Mouse (Mus musculus) hindbrain, embryonic 16.5 days (tissue): ENCODE results near the gene Rhbdd1. TPM values are rescaled to one million over a fixed set of nuclear protein-coding genes. Genes with fewer than 3 reads are reported as not detected.
A peak's percentile ranks its signal among the peaks of the same experiment; 100 is the strongest.

ENCODE experiments used
- ATAC-seq: fragments of 200-750 bp; cut with Nextera tagmentation; 2 replicates; pipeline ENCODE4 v1.8.0; 2017; ENCODE audit warnings: moderate TSS enrichment, moderate library complexity
- H3K27ac ChIP-seq: fragments of 300-500 bp; sonication (generic); 2 replicates; pipeline ENCODE4 v1.5.1; 2014; ENCODE audit warnings: low read depth, mild to moderate bottlenecking, control low read depth, low read length, moderate library complexity
- H3K27me3 ChIP-seq: fragments of 300-500 bp; sonication (generic); replicated peaks from 2 replicates; pipeline ENCODE4 v1.6.1; 2014; ENCODE audit warnings: low read length; ENCODE audit not compliant: control insufficient read depth, insufficient read depth
- H3K36me3 ChIP-seq: fragments of 300-500 bp; sonication (generic); 2 replicates; pipeline ENCODE4 v1.6.1; 2014; ENCODE audit warnings: mild to moderate bottlenecking, low read length, moderate library complexity, mixed read lengths; ENCODE audit not compliant: control insufficient read depth, insufficient read depth
- H3K4me1 ChIP-seq: fragments of 300-500 bp; sonication (generic); 2 replicates; pipeline ENCODE4 v1.6.1; 2014; ENCODE audit warnings: low read depth, low read length; ENCODE audit not compliant: control insufficient read depth, insufficient read depth
- H3K4me2 ChIP-seq: fragments of 300-500 bp; sonication (generic); 2 replicates; pipeline ENCODE4 v1.6.1; 2014; ENCODE audit warnings: mild to moderate bottlenecking, low read length, control low read depth, moderate library complexity
- H3K4me3 ChIP-seq: fragments of 300-500 bp; sonication (generic); 2 replicates; pipeline ENCODE4 v1.5.1; 2014; ENCODE audit warnings: mild to moderate bottlenecking, low read length, control low read depth, moderate library complexity
- H3K9ac ChIP-seq: fragments of 300-500 bp; sonication (generic); 2 replicates; pipeline ENCODE4 v1.6.1; 2014; ENCODE audit warnings: low read depth, mild to moderate bottlenecking, control low read depth, low read length, moderate library complexity
- H3K9me3 ChIP-seq: fragments of 300-500 bp; sonication (generic); 2 replicates; pipeline ENCODE4 v1.6.1; 2014; ENCODE audit warnings: mild to moderate bottlenecking, low read length, moderate library complexity; ENCODE audit not compliant: control insufficient read depth
- WGBS: fragments of 180-500 bp; shearing (Covaris S2); extraction: QIAGEN DNeasy Blood & Tissue Kit; methylation state at CpG from one replicate; pipeline ENCODE4 v1.1.7; 2014; 5-methylcytosine and 5-hydroxymethylcytosine counted together
- polyA plus RNA-seq: library from polyadenylated mRNA; unstranded; fragments of >200 nt; fragmentation: Nextera tagmentation; extraction: Ambion mirVana; gene quantifications from 2 replicates; pipeline ENCODE4 v1.2.1, GENCODE M21; 2015

The Rhbdd1 gene
- polyA plus RNA-seq, 1 experiment from 2014 or later, result 3.8 TPM

DNA sequence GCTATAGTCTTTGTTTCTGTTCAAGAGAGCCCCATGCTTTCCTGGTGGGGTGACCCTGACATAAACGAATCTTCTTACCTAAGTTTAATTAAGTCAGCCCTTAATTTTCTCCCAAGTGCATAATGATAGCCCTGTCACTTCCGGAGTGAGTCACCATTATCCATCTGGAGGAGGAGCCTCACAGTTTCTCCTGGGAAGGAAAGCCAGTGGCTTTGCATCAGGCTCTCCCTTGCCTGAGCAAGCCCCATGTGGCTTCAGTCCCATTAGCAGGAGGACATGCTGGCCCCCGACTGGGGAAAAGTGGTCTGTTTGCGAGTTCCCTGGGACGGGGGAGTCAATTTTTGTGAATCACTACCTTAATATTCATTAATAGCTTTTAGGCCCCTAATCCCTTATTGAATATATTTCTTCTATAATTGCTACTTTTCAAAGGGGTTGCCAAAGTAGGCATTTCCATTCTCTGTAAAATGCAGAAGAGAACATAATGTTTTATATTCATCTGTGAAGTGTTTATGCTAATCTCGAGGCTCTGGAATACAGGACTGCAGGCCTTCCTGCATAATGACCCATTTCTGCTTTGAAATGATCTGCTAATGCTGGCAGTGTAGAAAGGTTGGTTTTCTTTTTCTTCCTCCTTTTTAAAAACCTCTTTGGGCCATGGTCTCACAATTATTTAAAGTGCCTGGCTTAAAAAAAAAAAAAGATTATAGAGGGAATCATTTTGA, 135.8 kb downstream of the Rhbdd1 start:
- Histone ChIP-seq H3K36me3 (no peaks in the 10 kb centered on the region), H3K9me3 (no peaks in the 10 kb centered on the region), H3K4me3 (no peak overlapping the region), H3K4me2 (no peak overlapping the region), H3K4me1 (0 out of 2 replicates have a peak, but pooled peaks cover 2% of the 10 kb centered on the region), H3K27ac (peak overlapping the region; percentile 29; the same call in 1 of the 2 replicates), H3K9ac (no peak overlapping the region), H3K27me3 (no peaks in the 10 kb centered on the region)
- ATAC-seq, result 0 out of 2 replicates have a peak, but pooled peaks have one; percentile 40
- 21% methylated on average over 6 of the region's 6 CpGs for WGBS

DNA sequence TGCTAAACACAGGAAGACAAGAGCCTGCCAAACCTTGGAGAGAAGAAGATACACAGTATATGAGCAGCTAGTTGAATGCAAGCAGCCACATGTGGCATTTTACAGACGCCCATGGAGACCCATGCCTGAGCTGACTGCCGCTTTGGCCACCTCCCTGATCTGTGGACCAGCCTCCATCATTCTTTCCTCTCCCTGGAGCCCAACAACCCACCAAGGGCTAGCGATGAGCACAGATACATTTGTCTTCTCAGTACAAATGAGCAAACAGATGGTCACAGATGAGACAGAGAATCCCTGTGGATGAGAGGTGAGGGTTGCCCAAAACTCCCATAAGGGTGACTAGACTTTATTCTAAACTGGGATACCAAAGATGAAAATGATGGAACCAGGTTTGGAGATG, 137.8 kb downstream of the Rhbdd1 start:
- H3K27ac ChIP-seq, result no peak overlapping the region
- H3K36me3 ChIP-seq, result no peaks in the 10 kb centered on the region
- no peaks in the 10 kb centered on the region for H3K9me3 ChIP-seq
- H3K4me1 ChIP-seq, result 0 out of 2 replicates have a peak, but pooled peaks cover 2% of the 10 kb centered on the region
- H3K4me2 ChIP-seq, result no peak overlapping the region
- H3K9ac ChIP-seq, result no peak overlapping the region
- no peak for ATAC-seq
- WGBS, result 78% methylated on average over 3 of the region's 3 CpGs
- H3K4me3 ChIP-seq, result no peak overlapping the region
- H3K27me3 ChIP-seq, result no peaks in the 10 kb centered on the region

DNA sequence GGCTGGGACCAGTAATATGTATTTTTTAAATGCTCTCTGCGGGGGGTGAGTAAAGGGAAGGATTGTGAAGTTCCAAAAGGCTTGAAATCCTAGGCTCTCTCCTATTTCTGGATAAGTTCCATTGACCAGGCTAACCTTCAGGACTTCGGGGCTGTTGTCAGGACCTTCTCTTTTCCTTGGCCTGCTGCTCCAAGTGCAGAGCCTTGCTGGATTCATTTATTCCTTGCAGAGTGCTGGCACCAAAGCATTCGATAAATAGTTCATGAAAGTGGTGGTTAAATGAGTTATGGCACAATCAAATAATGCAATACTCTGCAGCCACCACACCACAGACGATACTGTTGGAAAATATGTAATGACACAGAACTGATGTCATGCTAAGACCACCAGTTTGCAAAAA, 143.1 kb downstream of the Rhbdd1 start:
- no peak for ATAC-seq
- 87% methylated on average over 4 of the region's 4 CpGs for WGBS

DNA sequence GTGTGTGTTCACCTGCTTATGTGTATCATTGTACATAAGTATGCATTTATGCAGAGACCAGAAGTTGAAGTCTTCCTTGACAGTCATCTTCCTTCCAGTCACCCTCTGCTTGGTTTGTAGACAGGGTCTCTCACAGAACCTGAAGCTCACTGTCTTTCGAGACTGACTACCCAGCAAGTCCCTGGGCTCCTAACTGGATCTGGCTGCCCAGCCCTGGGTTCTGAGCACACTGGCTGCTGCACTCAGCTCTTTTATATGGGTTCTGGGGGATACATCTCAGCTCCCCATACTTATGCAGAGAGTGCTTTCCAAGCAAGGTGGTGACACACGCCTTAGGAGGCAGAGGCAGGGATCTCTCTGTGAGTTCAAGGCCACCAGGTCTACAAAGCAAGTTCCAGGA, 143.7 kb downstream of the Rhbdd1 start:
- WGBS, result 90% methylated on average over 2 of the region's 2 CpGs

More for the DNA sequence above, 143.1 kb downstream of the Rhbdd1 start:
- Histone ChIP-seq H3K4me2 (no peak overlapping the region), H3K9ac (no peak overlapping the region), H3K4me3 (no peak overlapping the region), H3K27me3 (no peaks in the 10 kb centered on the region), H3K4me1 (no peaks in the 10 kb centered on the region), H3K36me3 (no peaks in the 10 kb centered on the region), H3K27ac (no peak overlapping the region), H3K9me3 (no peaks in the 10 kb centered on the region)

DNA sequence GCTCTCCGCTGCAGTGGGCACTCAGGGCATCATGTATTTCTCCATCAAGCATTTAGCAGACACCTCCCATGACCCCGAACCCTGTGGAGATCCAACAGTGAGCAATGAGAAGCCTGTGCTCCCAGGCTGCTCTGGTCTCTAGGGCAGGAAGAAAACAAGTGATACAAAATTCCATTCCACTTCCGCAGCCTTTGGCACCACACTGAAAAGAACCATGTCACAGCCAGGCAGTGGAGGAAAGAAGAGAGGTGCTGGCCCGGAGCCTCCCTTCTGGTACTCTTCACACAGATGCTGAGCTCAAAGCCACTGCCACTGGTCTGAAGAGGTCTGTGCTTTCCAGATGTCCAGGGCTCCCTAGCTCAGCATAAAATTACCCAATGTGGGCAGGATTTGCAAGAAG, 144.8 kb downstream of the Rhbdd1 start:
- H3K27ac ChIP-seq, result no peak overlapping the region
- no peaks in the 10 kb centered on the region for H3K27me3 ChIP-seq
- ATAC-seq, result no peak
- H3K4me1 ChIP-seq, result no peaks in the 10 kb centered on the region
- H3K4me2 ChIP-seq, result no peak overlapping the region
- H3K36me3 ChIP-seq, result no peaks in the 10 kb centered on the region
- H3K9me3 ChIP-seq, result no peaks in the 10 kb centered on the region
- no peak overlapping the region for H3K4me3 ChIP-seq
- H3K9ac ChIP-seq, result no peak overlapping the region
- WGBS, result 85% methylated on average over 4 of the region's 4 CpGs

More for the DNA sequence above, 143.7 kb downstream of the Rhbdd1 start:
- H3K27me3 ChIP-seq, result no peaks in the 10 kb centered on the region
- H3K4me1 ChIP-seq, result no peaks in the 10 kb centered on the region
- no peak overlapping the region for H3K4me3 ChIP-seq
- H3K9me3 ChIP-seq, result no peaks in the 10 kb centered on the region
- H3K4me2 ChIP-seq, result no peak overlapping the region
- H3K27ac ChIP-seq, result no peak overlapping the region
- no peak for ATAC-seq
- H3K36me3 ChIP-seq, result no peaks in the 10 kb centered on the region
- no peak overlapping the region for H3K9ac ChIP-seq

DNA sequence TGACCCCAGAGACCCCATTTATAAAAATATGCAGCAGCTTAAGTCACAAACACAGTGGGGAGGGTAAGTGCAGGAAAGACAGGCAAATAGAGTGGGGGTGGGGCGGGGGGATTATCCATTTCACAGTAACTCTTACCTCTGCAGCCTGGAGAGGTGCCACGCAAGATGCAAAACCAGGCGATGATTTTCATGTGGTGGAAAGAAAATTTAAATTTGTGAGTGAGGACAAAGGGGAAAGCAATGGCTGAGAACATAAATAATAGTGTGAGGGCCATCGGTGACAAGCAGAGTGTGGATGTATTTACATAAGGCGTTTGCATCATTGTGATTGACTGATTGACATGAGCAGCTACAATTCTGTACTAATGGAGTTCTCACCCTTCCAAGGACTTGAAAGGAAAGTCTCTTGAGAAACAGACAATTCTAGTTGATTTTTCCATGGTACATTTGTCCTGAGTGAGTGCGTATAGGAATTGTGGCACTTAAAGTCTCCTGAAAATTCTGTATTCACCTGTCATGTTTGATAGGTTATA, 149.1 kb downstream of the Rhbdd1 start:
- Histone ChIP-seq H3K4me1 (no peaks in the 10 kb centered on the region), H3K9me3 (no peaks in the 10 kb centered on the region), H3K4me2 (no peak overlapping the region), H3K27ac (no peak overlapping the region), H3K4me3 (no peak overlapping the region), H3K36me3 (no peaks in the 10 kb centered on the region), H3K27me3 (no peaks in the 10 kb centered on the region), H3K9ac (no peak overlapping the region)
- no peak for ATAC-seq
- 57% methylated on average over 6 of the region's 6 CpGs for WGBS

DNA sequence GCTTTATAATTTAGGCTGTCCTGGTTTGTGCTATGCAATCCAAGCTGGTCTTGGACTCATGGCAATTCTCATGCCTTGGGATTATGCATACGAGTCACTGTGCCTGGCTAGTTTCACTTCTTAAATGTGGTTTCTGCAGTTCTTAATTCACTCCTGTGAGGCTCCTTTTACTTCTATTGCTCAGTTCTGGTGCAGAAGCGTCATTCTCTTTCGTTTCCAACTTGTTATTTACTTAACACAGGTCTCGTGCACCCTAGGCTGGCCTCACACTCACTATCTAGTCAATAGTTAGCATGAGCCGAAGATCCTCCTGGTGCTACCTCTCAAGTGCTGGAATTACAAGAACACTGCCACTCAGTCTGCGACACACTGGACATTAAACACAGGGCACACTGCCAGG, 152.6 kb downstream of the Rhbdd1 start:
- WGBS, result 79% methylated on average over 6 of the region's 6 CpGs
- no peak overlapping the region for H3K27ac ChIP-seq
- no peaks in the 10 kb centered on the region for H3K4me1 ChIP-seq
- H3K4me3 ChIP-seq, result no peak overlapping the region
- H3K9me3 ChIP-seq, result no peaks in the 10 kb centered on the region
- no peak overlapping the region for H3K4me2 ChIP-seq
- H3K27me3 ChIP-seq, result no peaks in the 10 kb centered on the region
- no peak for ATAC-seq
- H3K9ac ChIP-seq, result no peak overlapping the region
- no peaks in the 10 kb centered on the region for H3K36me3 ChIP-seq

DNA sequence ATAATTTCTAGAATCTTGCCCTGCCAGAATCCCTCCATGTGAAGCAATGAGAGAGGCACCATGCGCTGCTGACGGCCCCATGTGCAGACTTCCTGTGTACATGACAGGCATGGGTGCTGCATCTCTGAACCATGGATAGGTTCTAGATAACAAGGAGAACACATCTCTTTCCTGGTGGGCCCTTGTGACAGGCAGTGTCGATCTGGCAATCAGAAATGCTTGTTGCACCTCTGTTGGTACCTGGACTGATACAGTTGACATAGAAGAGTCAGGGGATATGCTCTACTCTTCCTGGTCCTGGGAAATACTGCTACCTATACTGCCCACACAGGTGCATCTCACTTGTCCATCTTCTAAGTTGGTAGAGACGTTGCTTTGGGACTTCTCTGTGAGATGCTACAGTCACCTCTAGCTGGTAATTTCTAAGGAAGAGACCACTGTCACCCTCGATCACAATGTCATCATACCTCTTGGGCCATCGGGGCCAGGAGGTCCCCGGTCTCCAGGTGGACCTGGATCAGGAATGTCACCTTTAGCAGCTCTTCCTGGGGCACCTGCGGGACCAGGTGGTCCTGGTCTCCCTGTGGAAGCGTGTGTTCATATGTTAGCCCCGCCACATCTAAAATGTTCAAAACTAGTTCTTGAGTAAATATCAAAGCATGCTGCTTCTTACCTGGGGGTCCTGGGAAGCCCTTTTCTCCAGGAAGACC, 154.4 kb downstream of the Rhbdd1 start:
- H3K27me3 ChIP-seq, result no peaks in the 10 kb centered on the region
- H3K9ac ChIP-seq, result no peak overlapping the region
- H3K4me3 ChIP-seq, result no peak overlapping the region
- H3K27ac ChIP-seq, result no peak overlapping the region
- H3K4me1 ChIP-seq, result no peaks in the 10 kb centered on the region
- 95% methylated on average over 10 of the region's 10 CpGs for WGBS
- no peak for ATAC-seq
- H3K9me3 ChIP-seq, result no peaks in the 10 kb centered on the region
- no peaks in the 10 kb centered on the region for H3K36me3 ChIP-seq
- H3K4me2 ChIP-seq, result no peak overlapping the region

DNA sequence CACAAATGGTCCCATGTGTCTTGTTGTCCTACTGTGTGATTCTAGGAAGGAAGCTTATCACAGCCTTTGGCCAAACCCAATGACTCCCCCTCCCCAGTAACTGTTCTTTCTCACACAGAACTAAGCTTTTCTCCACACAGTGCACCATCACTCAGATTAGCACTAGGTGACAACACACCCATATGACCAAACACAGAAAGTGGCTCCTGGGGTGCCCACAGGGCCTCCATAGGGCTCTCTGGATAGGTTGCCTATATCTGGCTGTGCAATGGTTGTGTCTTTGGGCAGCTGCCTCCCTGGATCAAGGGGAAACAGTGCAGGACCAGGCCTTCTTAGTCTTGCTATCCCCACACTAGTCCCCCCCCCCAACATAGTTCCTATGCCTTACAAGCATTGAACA, 157.2 kb downstream of the Rhbdd1 start:
- Histone ChIP-seq H3K27me3 (no peaks in the 10 kb centered on the region), H3K9ac (no peak overlapping the region), H3K9me3 (no peaks in the 10 kb centered on the region), H3K36me3 (no peaks in the 10 kb centered on the region), H3K4me2 (no peak overlapping the region), H3K27ac (no peak overlapping the region), H3K4me1 (peaks cover 5% of the 10 kb centered on the region; the same call in 1 of the 2 replicates), H3K4me3 (no peak overlapping the region)
- no peak for ATAC-seq
